Mouse (Mus musculus) retina, postnatal 7 days (tissue): ENCODE data around the gene Gbp3.
"Not testable (repeated sequence)": the region's sequence is repeated elsewhere in the genome, so short reads cannot be mapped to it uniquely, and the experiment has no call there.

Experiments
- DNase-seq: peaks from one replicate; pipeline ENCODE4 v3.0.0-alpha.2; 2012; ENCODE audit warnings: low read depth, low spot score

Gene Gbp3

DNA sequence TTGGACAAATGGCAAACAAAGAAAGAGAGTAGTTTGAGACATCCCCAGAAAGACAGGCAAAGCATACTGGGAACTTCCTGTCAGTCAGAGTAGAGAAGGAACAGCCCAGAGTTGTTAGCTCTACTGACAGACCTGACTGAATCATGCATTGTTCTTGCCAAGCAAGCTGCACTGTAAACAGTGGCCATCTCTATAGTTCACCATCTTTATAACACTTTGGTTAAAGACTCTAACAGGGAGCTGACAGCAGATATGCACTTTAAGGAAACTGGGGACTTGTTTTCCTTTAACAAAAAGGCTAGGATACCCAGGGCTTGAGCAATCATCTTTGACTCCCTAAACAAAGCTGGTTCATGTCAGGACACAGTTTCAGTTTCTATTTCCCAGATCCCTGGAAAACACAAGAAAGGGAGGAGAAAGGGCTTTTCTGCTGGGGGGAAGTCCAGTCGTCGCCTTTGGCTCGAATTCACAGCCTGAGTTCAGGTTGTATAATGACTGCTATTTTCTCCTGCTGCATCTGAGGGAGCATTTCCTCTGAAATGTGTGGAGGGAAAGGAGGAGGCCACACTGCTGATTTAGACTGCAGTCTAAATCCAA lies at the start of gene Gbp3:
Gbp3 (plus strand) TSS at position 395 of the 597 bp plus-strand sequence.
- no peak for DNase-seq

- DNase-seq = no peak
These were observed 31.7 kb upstream of the Gbp3 start for GRCm38 (mm10) chr3:142528116-142528515.

- DNase-seq = no peak
These were observed 30.2 kb upstream of the Gbp3 start for GRCm38 (mm10) chr3:142529597-142529996.

- no peak for DNase-seq
These were observed 29.5 kb upstream of the Gbp3 start, which contains the start of gene Gbp7 for GRCm38 (mm10) chr3:142530087-142530953. Gene Gbp7 (plus strand): TSS chr3:142530342.

- no peak for DNase-seq
These were observed 28.2 kb upstream of the Gbp3 start for GRCm38 (mm10) chr3:142531595-142531994.

- DNase-seq = no peak
These were observed 26.6 kb upstream of the Gbp3 start for GRCm38 (mm10) chr3:142533185-142533584.

DNA sequence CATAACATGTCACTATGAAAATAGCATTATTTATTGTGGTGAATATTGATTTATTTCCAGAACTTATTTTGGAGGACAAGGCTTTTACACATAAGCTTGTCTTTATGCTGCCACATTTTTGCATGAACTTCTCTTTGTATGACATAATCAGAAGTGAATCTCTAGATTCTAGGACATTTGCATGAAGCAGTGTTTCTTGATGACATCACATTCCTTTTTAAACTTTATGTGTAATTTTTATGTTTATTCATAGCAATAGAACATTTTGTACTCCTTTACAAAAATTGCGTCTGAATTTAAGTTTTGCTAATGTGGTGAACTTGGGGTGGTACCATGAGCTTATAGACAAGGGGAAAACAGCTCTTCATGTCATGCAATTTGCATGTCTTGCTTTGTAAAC lies 24.2 kb upstream of the Gbp3 start:
- DNase-seq = no peak

- no peak for DNase-seq
These were observed 18.4 kb upstream of the Gbp3 start for GRCm38 (mm10) chr3:142541391-142541790.

DNA sequence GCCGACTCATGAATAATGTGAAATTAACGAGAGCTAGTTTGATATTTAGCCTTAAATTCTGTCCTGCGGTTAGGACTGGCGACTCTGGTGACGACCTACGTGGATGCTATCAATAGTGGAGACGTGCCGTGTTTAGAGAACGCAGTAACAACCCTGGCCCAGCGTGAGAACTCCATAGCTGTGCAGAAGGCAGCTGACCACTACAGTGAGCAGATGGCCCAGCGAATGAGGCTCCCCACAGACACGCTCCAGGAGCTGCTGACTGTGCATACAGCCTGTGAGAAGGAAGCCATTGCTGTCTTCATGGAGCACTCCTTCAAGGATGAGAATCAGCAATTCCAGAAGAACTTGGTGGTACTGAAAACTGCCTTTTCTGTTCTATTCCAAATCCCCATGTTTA lies 17.1 kb upstream of the Gbp3 start:
- not testable (repeated sequence) for DNase-seq

DNA sequence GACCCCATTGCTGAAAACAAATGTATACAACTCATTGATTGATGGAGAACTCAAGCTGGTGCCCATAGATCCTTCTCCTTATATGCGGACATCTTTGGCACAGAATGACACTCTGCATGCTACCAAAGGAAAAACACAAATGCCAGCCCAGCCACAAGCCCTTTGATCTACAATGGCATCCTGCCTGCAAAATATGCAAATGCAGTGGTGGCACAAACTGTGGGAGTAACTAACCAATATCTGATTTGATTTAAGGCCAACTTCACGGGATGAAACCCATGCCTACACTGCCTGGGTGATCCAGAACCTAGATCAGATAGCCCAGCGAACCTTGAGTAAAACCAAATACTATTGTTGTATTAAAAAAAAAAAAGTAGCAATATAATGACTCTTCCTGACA lies 13.1 kb upstream of the Gbp3 start:
- no peak for DNase-seq

- DNase-seq = no peak
These were observed 9.7 kb upstream of the Gbp3 start for GRCm38 (mm10) chr3:142550052-142550676.

GRCm38 (mm10) chr3:142554601-142555000 lies 5.2 kb upstream of the Gbp3 start:
- DNase-seq = no peak

DNA sequence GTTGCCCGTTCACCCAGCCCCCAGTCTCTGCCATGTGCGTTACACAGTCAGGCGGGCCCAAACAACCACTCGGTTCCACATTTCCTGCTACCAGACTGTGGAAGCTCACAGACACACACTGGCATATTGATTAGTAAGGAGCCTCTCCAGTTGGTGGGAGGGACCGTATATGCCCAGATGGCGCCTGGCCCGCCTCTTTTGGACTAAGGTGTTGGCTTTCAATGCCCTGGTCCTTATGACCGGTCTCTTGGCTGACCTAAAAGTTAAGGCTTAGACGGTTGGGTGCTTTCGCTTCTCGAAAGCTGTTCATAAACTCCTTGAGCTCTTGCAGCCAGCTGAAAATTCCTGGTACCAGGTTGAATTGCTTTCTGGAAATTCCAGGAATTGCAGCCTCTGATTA lies 4.2 kb upstream of the Gbp3 start:
- no peak for DNase-seq

- DNase-seq = peak; percentile 54
These were observed 596 bp downstream of the Gbp3 start for GRCm38 (mm10) chr3:142560296-142560948.

GRCm38 (mm10) chr3:142561045-142561646 lies 1.3 kb downstream of the Gbp3 start:
- no peak for DNase-seq

DNA sequence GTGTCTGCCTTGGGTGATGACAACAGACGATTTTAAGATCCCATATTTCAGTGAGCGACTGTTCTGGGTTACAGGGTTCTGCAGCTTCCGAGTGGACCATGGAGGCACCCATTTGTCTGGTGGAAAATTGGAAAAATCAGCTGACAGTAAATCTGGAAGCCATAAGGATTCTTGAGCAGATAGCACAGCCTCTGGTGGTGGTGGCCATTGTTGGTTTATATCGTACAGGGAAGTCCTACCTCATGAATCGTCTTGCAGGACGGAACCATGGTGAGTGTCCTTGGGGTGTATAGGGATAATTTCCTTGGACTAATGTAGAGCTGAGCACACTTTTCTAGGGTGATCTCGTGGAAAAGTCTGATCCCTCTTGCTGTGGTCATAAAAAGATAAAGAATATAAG lies 1.8 kb downstream of the Gbp3 start:
- DNase-seq = no peak

DNA sequence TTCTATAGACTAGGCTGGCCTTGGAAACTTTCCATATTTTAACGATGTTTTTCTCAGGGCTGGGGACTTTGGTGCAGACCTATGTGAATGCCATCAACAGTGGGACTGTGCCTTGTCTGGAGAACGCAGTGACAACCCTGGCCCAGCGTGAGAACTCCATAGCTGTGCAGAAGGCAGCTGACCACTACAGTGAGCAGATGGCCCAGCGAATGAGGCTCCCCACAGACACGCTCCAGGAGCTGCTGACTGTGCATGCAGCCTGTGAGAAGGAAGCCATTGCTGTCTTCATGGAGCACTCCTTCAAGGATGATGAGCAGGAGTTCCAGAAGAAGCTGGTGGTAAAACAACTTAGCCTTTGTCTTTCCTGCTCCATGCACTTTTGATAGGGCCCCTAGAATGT lies 7.7 kb downstream of the Gbp3 start:
- DNase-seq = not testable (repeated sequence)

DNA sequence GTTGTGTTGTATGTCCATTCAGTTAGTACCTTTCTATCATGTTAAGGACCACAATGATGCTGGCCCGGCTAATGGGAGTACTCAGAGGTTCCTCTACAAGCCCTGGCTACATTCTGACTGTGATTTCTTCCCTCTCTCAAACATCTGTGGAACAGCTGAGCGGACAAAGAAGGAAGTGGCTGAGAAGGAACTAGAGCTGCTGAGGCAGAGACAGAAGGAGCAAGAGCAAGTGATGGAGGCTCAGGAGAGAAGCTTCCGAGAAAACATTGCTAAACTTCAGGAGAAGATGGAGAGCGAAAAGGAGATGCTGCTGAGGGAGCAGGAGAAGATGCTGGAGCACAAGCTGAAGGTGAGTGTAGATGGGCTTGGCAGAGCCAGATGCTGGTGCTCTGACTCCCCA lies 10.9 kb downstream of the Gbp3 start:
- no peak for DNase-seq

DNA sequence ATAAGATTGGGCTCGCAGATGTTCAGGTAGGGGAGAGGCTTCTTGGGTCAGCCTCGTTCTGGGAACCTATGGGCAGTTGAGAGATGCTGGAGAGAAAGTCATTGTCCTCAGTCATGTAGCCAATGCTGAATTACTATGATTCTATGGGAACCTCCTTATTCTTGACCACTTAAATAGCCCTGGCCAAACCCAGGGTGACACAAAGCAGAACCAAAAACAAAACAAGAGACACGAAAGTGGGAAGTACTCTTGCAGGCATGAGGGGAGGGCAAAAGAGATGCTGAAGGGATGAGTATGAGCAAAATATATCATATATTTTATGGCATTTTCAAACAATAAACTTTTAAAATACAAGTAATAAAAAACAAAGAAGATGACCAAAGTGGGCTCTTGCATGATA lies 17.3 kb downstream of the Gbp3 start:
- DNase-seq = no peak

DNA sequence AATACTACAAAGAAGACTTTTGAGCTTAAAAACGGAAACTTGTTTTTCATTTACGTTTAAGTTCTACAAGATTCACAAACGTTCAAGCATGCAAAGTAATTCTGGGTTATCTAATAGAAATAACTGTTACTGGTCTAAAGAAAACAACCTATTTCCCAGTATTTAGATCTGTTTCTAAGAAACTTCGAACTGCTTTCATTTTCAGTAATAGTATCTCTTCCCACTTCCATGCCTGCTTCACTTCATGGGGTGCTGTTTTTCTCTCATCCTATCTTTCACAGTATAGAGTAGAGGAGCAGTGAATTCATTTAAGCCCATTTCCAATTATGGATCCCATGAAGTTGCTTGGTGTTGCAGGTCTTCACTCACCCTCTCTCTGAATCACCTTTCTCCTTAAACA lies 18.5 kb downstream of the Gbp3 start:
- DNase-seq = no peak

GRCm38 (mm10) chr3:142583067-142583466 lies 23.2 kb downstream of the Gbp3 start:
- no peak for DNase-seq

DNA sequence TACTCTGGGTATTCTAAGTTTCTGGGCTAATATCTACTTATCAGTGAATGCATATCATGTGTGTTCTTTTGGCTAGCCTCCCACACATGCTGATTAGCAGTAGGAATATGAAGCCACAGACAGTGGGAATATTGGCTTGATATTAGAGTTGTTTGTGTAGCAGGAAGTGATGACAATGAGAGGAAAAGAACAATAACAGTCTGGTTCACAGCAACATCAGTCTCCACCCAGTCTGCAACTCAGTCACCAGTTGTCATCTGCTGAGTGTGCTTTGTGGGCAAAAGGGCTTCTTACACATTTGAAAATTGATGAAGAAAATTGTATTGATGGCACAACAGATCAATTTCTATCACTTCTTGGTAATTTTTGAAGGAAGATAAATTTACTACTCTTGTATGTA lies 27.6 kb downstream of the Gbp3 start:
- no peak for DNase-seq
